Mouse (Mus musculus) MEL (cell line): ENCODE results near the gene Stkld1. TPM values are rescaled to one million over a fixed set of nuclear protein-coding genes. Genes with fewer than 3 reads are reported as not detected.

ENCODE experiments used
- DNase-seq: peaks from one replicate; pipeline ENCODE4 v3.0.0; 2011; ENCODE audit warnings: low read depth, low spot score
- H3K27ac ChIP-seq: 2 replicates; pipeline ENCODE4 v1.5.1; 2012; ENCODE audit warnings: low read depth, mild to moderate bottlenecking, control low read depth, low read length, moderate library complexity; ENCODE audit not compliant: control insufficient read depth
- H3K27me3 ChIP-seq, 2 experiments: fragments of 150-350 bp in 1 of 2; sonication (generic) in 1 of 2; 2 replicates each; pipeline ENCODE4 v1.6.1; 2012; ENCODE audit warnings: low read length in 2 of 2, mild to moderate bottlenecking in 2 of 2, improper control_type of control experiment in 1 of 2, moderate library complexity in 1 of 2; ENCODE audit not compliant: insufficient read depth in 2 of 2, control insufficient read depth in 1 of 2
- H3K36me3 ChIP-seq, 2 experiments: 2 replicates each; pipeline ENCODE4 v1.6.1; 2012 to 2014; ENCODE audit warnings: low read length in 2 of 2, improper control_type of control experiment in 1 of 2, inconsistent platforms in 1 of 2, mild to moderate bottlenecking in 1 of 2; ENCODE audit not compliant: insufficient read depth in 2 of 2, control insufficient read depth in 1 of 2
- H3K4me1 ChIP-seq, 2 experiments: fragments of 150-350 bp in 1 of 2; sonication (generic) in 1 of 2; 2 replicates each; pipeline ENCODE4 v1.6.1; 2012; ENCODE audit warnings: low read length in 2 of 2, improper control_type of control experiment in 1 of 2, mild to moderate bottlenecking in 1 of 2; ENCODE audit not compliant: insufficient read depth in 2 of 2, control insufficient read depth in 1 of 2
- H3K4me3 ChIP-seq, 2 experiments: fragments of 150-350 bp in 1 of 2; sonication (generic) in 1 of 2; 2 replicates each; pipeline ENCODE4 v1.5.1; 2012; ENCODE audit warnings: low read depth in 2 of 2, low read length in 2 of 2, mild to moderate bottlenecking in 2 of 2, moderate library complexity in 2 of 2, control low read depth in 1 of 2, improper control_type of control experiment in 1 of 2; ENCODE audit not compliant: control insufficient read depth in 1 of 2, insufficient read depth in 1 of 2
- H3K79me2 ChIP-seq: 2 replicates; pipeline ENCODE4 v1.6.1; 2012; ENCODE audit warnings: mild to moderate bottlenecking, low read length, moderate library complexity; ENCODE audit not compliant: control insufficient read depth, poor library complexity, insufficient read depth
- H3K9ac ChIP-seq: 2 replicates; pipeline ENCODE4 v1.6.1; 2012; ENCODE audit warnings: low read depth, mild to moderate bottlenecking, control low read depth, low read length, moderate library complexity; ENCODE audit not compliant: control insufficient read depth, poor library complexity, severe bottlenecking
- H3K9me3 ChIP-seq: fragments of 150-350 bp; sonication (generic); replicated peaks from 2 replicates; pipeline ENCODE4 v1.6.1; 2012; ENCODE audit warnings: mild to moderate bottlenecking, low read length, improper control_type of control experiment, moderate library complexity; ENCODE audit not compliant: insufficient read depth
- BHLHE40 ChIP-seq: IDR thresholded peaks from 2 replicates; pipeline ENCODE4 v1.6.1; 2012; ENCODE audit warnings: low read depth, mild to moderate bottlenecking, inconsistent platforms, low read length, improper control_type of control experiment, borderline replicate concordance
- CHD1 ChIP-seq: IDR thresholded peaks from 2 replicates; pipeline ENCODE4 v1.6.1; 2012; ENCODE audit warnings: low read depth, mild to moderate bottlenecking, inconsistent platforms, low read length, improper control_type of control experiment
- CHD2 ChIP-seq: IDR thresholded peaks from 2 replicates; pipeline ENCODE4 v1.6.1; 2011; ENCODE audit warnings: low read length, improper control_type of control experiment
- CTCF ChIP-seq, 3 experiments: IDR thresholded peaks in 2 of 3; conservative IDR thresholded peaks in 1 of 3; 2 replicates each; pipeline ENCODE4 v1.5.1; 2011 to 2012; ENCODE audit warnings: low read length in 3 of 3, low read depth in 2 of 3, mild to moderate bottlenecking in 2 of 3, improper control_type of control experiment in 1 of 3, inconsistent platforms in 1 of 3, mixed read lengths in 1 of 3, moderate library complexity in 1 of 3; ENCODE audit not compliant: control insufficient read depth in 1 of 3, insufficient read depth in 1 of 3, poor library complexity in 1 of 3, severe bottlenecking in 1 of 3
- E2F4 ChIP-seq: IDR thresholded peaks from 2 replicates; pipeline ENCODE4 v1.6.1; 2011; ENCODE audit warnings: low read depth, low read length, improper control_type of control experiment, borderline replicate concordance
- ELF1 ChIP-seq: IDR thresholded peaks from 2 replicates; pipeline ENCODE4 v1.6.1; 2014; ENCODE audit warnings: low read depth, mild to moderate bottlenecking, inconsistent platforms, low read length, improper control_type of control experiment, moderate library complexity
- EP300 ChIP-seq, 2 experiments: IDR thresholded peaks; 2 replicates each; pipeline ENCODE4 v1.6.1; 2011; ENCODE audit warnings: improper control_type of control experiment in 2 of 2, low read length in 2 of 2, low read depth in 1 of 2, mild to moderate bottlenecking in 1 of 2
- HCFC1 ChIP-seq: IDR thresholded peaks from 2 replicates; pipeline ENCODE4 v1.6.1; 2012; ENCODE audit warnings: low read depth, mild to moderate bottlenecking, inconsistent platforms, low read length, improper control_type of control experiment, moderate library complexity
- KAT2A ChIP-seq: conservative IDR thresholded peaks from 2 replicates; pipeline ENCODE4 v1.6.1; 2012; ENCODE audit warnings: low read depth, low read length, improper control_type of control experiment, inconsistent platforms
- MAFK ChIP-seq: IDR thresholded peaks from 2 replicates; pipeline ENCODE4 v1.6.1; 2011; ENCODE audit warnings: low read depth, mild to moderate bottlenecking, low read length, improper control_type of control experiment, borderline replicate concordance
- MAX ChIP-seq: IDR thresholded peaks from 2 replicates; pipeline ENCODE4 v1.6.1; 2011; ENCODE audit warnings: low read length, improper control_type of control experiment
- MAZ ChIP-seq: IDR thresholded peaks from 2 replicates; pipeline ENCODE4 v1.6.1; 2012; ENCODE audit warnings: low read depth, mild to moderate bottlenecking, inconsistent platforms, low read length, improper control_type of control experiment
- MXI1 ChIP-seq: IDR thresholded peaks from 2 replicates; pipeline ENCODE4 v1.6.1; 2011; ENCODE audit warnings: mild to moderate bottlenecking, low read depth, low read length, improper control_type of control experiment
- MYC ChIP-seq: IDR thresholded peaks from 2 replicates; pipeline ENCODE4 v1.6.1; 2011; ENCODE audit warnings: low read depth, mild to moderate bottlenecking, low read length, improper control_type of control experiment, moderate library complexity
- NELFE ChIP-seq: IDR thresholded peaks from 2 replicates; pipeline ENCODE4 v1.6.1; 2011; ENCODE audit warnings: low read depth, low read length, improper control_type of control experiment
- NRF1 ChIP-seq: IDR thresholded peaks from 2 replicates; pipeline ENCODE4 v1.6.1; 2014; ENCODE audit warnings: low read depth, mild to moderate bottlenecking, inconsistent platforms, low read length, improper control_type of control experiment, moderate library complexity; ENCODE audit not compliant: poor library complexity, insufficient read depth, severe bottlenecking
- POLR2A ChIP-seq, 2 experiments: IDR thresholded peaks; 2 replicates each; pipeline ENCODE4 v1.6.1; 2011 to 2012; ENCODE audit warnings: low read length in 2 of 2, mild to moderate bottlenecking in 2 of 2, control low read depth in 1 of 2, improper control_type of control experiment in 1 of 2, low read depth in 1 of 2, moderate library complexity in 1 of 2; ENCODE audit not compliant: control insufficient read depth in 1 of 2, insufficient read depth in 1 of 2, poor library complexity in 1 of 2
- POLR2AphosphoS2 ChIP-seq: IDR thresholded peaks from 2 replicates; pipeline ENCODE4 v1.6.1; 2011; ENCODE audit warnings: low read length, improper control_type of control experiment
- POLR2AphosphoS5 ChIP-seq: IDR thresholded peaks from 2 replicates; pipeline ENCODE4 v1.6.1; 2012; ENCODE audit warnings: low read depth, borderline replicate concordance, mild to moderate bottlenecking, inconsistent platforms, low read length, moderate library complexity, mixed read lengths
- SIN3A ChIP-seq: IDR thresholded peaks from 2 replicates; pipeline ENCODE4 v1.6.1; 2012; ENCODE audit warnings: low read length, improper control_type of control experiment, inconsistent platforms
- SMC3 ChIP-seq: IDR thresholded peaks from 2 replicates; pipeline ENCODE4 v1.6.1; 2011; ENCODE audit warnings: low read depth, low read length, improper control_type of control experiment
- TBP ChIP-seq: IDR thresholded peaks from 2 replicates; pipeline ENCODE4 v1.8.0; 2011; ENCODE audit warnings: low read depth, low read length, improper control_type of control experiment
- TCF12 ChIP-seq: IDR thresholded peaks from 2 replicates; pipeline ENCODE4 v1.6.1; 2014; ENCODE audit warnings: low read depth, mild to moderate bottlenecking, inconsistent platforms, low read length, improper control_type of control experiment, moderate library complexity
- UBTF ChIP-seq: IDR thresholded peaks from 2 replicates; pipeline ENCODE4 v1.6.1; 2012; ENCODE audit warnings: low read depth, mild to moderate bottlenecking, inconsistent platforms, low read length, improper control_type of control experiment, moderate library complexity, borderline replicate concordance; ENCODE audit not compliant: insufficient read depth
- USF1 ChIP-seq: IDR thresholded peaks from 2 replicates; pipeline ENCODE4 v1.6.1; 2014; ENCODE audit warnings: low read depth, mild to moderate bottlenecking, inconsistent platforms, low read length, improper control_type of control experiment, moderate library complexity
- USF2 ChIP-seq, 2 experiments: IDR thresholded peaks; 2 replicates each; pipeline ENCODE4 v1.6.1; 2011 to 2012; ENCODE audit warnings: improper control_type of control experiment in 2 of 2, low read length in 2 of 2, borderline replicate concordance in 1 of 2, inconsistent platforms in 1 of 2, low read depth in 1 of 2, mild to moderate bottlenecking in 1 of 2; ENCODE audit not compliant: insufficient read depth in 1 of 2
- ZKSCAN1 ChIP-seq: IDR thresholded peaks from 2 replicates; pipeline ENCODE4 v1.6.1; 2012; ENCODE audit warnings: low read depth, mild to moderate bottlenecking, inconsistent platforms, low read length, improper control_type of control experiment, moderate library complexity
- ZMIZ1 ChIP-seq: IDR thresholded peaks from 2 replicates; pipeline ENCODE4 v1.6.1; 2012; ENCODE audit warnings: low read depth, mild to moderate bottlenecking, inconsistent platforms, low read length, improper control_type of control experiment, moderate library complexity
- ZNF384 ChIP-seq: IDR thresholded peaks from 2 replicates; pipeline ENCODE4 v1.6.1; 2012; ENCODE audit warnings: low read depth, mild to moderate bottlenecking, inconsistent platforms, low read length, improper control_type of control experiment
- polyA plus RNA-seq, 2 experiments: library from polyadenylated mRNA; stranded (reverse) in 1 of 2; unstranded in 1 of 2; fragments of >175 nt in 1 of 2; fragments of >200 nt in 1 of 2; gene quantifications; 2 replicates each; pipeline versions ENCODE4 v1.2.1 to v1.2.4; 2012; ENCODE audit warnings: low replicate concordance in 2 of 2, low read depth in 1 of 2; ENCODE audit not compliant: insufficient read length in 2 of 2, insufficient read depth in 1 of 2, missing spikeins in 1 of 2
- total RNA-seq: library from RNA; depleted of rRNA; stranded (reverse); fragments of 300-350 nt; gene quantifications from 2 replicates; pipeline ENCODE4 v1.2.3, GENCODE M21; 2012

Stkld1 gene
- total and polyA plus RNA-seq, 3 experiments, result 0.25 TPM; not detected in 2

GRCm38 (mm10) chr2:26910124-26910993 lies 23.5 kb upstream of the Stkld1 start, which contains the start of the genes Med22 and Rpl7a:
Gene Med22 (minus strand): TSS chr2:26910677.
Gene Rpl7a (plus strand): TSS chr2:26910764.
- Histone ChIP-seq H3K9ac (peak within 1 kb of the TSS; percentile 87), H3K9me3 (no peaks in the 10 kb centered on the region), H3K79me2 (peaks cover 65% of the 10 kb centered on the region), H3K36me3 (peaks cover 5 to 24% of the 10 kb centered on the region in 2 experiments; a peak in 3 of 4 replicates), H3K4me3 (peak within 1 kb of the TSS; percentile 76 to 78), H3K27ac (peak within 1 kb of the TSS; percentile 71), H3K27me3 (no peaks in the 10 kb centered on the region), H3K4me1 (peaks cover 2 to 14% of the 10 kb centered on the region in 2 experiments; a peak in 3 of 4 replicates)
- DNase-seq, result peak; percentile 98
- peak; percentile 96 for TF ChIP-seq ZMIZ1
- peak; percentile 41; the same call in 1 of the 2 replicates for TF ChIP-seq MAX
- TF ChIP-seq HCFC1, result peak; percentile 89
- TF ChIP-seq UBTF, result 0 out of 2 replicates have a peak, but pooled peaks have one; percentile 33
- no peak; the same call in 1 of the 2 replicates for TF ChIP-seq CHD1
- peak; percentile 76; the same call in 1 of the 2 replicates for TF ChIP-seq TCF12
- TF ChIP-seq TBP, result peak; percentile 97
- TF ChIP-seq ELF1, result 0 out of 2 replicates have a peak, but pooled peaks have one; percentile 22
- TF ChIP-seq MXI1, result peak; percentile 69
- TF ChIP-seq POLR2AphosphoS2, result peak; percentile 97
- peak; percentile 98 for TF ChIP-seq NELFE
- TF ChIP-seq EP300 (IDR thresholded peaks at IDR 0.05; ENCODE audit: low read depth in 1 of 2, low read length in 2 of 2), result no peak
- no peak for TF ChIP-seq ZNF384
- peak; percentile 72; the same call in 1 of the 2 replicates for TF ChIP-seq POLR2AphosphoS5
- TF ChIP-seq E2F4, result no peak
- TF ChIP-seq SMC3, result no peak
- TF ChIP-seq USF1, result no peak
- TF ChIP-seq POLR2A (IDR thresholded peaks at IDR 0.05; ENCODE audit: control insufficient read depth in 1 of 2, insufficient read depth in 1 of 2, low read depth in 1 of 2, low read length in 2 of 2, poor library complexity in 1 of 2), result peak; percentile 92 to 98
- TF ChIP-seq SIN3A, result peak; percentile 71
- peak; percentile 66; the same call in 1 of the 2 replicates for TF ChIP-seq KAT2A
- peak; percentile 79 for TF ChIP-seq NRF1
- TF ChIP-seq BHLHE40, result no peak
- no peak for TF ChIP-seq CTCF (IDR thresholded peaks at IDR 0.05 in 2 of 3, conservative IDR thresholded peaks at IDR 0.05 in 1 of 3; ENCODE audit: control insufficient read depth in 1 of 3, insufficient read depth in 1 of 3, low read depth in 2 of 3, low read length in 3 of 3, poor library complexity in 1 of 3, severe bottlenecking in 1 of 3)
- no peak for TF ChIP-seq USF2 (IDR thresholded peaks at IDR 0.05; ENCODE audit: borderline replicate concordance in 1 of 2, insufficient read depth in 1 of 2, low read depth in 1 of 2, low read length in 2 of 2)
- TF ChIP-seq MAFK, result no peak
- no peak for TF ChIP-seq ZKSCAN1
- TF ChIP-seq CHD2, result peak; percentile 98
- no peak; the same call in 1 of the 2 replicates for TF ChIP-seq MAZ
- peak; percentile 90; the same call in 1 of the 2 replicates for TF ChIP-seq MYC
